Mouse (Mus musculus) brain, adult 2 months (tissue): ENCODE measurements around the gene Inpp5a.

Source experiments
- DNase-seq: peaks from one replicate; pipeline ENCODE4 v3.0.0; 2011; ENCODE audit warnings: low read depth, low spot score

Gene Inpp5a

DNA sequence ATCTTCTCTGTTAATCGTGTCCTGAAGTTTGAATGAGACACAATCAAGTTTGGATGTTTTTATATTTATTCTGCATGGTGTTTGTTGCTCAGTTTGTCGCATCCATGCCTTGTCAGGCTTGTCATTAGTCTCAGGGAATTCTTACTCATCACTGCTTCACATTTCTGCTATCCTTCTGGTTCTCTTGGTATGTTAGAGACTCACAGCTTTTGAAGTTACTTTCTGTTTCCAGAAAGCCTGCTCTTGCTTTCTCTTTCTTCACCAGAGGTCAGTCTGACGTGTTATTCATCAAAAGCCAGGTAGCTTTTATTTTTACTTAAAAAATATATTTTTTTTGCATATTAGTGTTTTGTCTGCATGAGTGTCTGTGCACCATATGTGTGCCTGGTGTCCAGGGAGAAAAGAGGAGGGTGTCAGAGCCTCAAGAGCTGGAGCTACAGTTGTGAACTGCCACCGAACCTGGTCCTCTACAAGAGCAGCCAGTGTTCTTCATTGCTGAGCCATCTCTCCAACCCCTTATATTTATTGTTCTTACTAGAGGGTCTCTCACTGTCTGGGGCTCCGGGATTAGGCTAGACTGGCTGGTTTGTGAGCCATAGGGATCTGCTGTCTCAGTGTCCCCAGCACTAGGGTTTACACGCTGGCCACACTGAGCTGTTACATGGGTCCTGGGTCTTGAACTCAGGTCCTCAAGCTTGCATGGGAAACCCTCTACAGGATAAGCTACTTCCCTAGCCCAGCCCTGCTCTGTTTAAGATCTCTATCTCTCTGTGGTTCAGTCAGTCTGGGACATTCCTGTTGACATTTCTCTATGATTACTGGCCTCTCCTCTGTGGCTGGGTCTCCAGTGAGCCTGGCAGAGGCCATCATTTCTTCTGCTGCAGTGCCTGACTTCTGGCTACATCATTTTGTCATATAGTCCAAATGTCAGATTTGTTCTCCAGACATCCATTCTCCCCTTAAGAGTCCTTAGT lies 51.3 kb downstream of the Inpp5a start:
- DNase-seq = no peak

- peak; percentile 53 for DNase-seq
These were observed 52.1 kb downstream of the Inpp5a start for GRCm38 (mm10) chr7:139441022-139441421.

GRCm38 (mm10) chr7:139441761-139442211 lies 52.9 kb downstream of the Inpp5a start:
- peak; percentile 50 for DNase-seq

DNA sequence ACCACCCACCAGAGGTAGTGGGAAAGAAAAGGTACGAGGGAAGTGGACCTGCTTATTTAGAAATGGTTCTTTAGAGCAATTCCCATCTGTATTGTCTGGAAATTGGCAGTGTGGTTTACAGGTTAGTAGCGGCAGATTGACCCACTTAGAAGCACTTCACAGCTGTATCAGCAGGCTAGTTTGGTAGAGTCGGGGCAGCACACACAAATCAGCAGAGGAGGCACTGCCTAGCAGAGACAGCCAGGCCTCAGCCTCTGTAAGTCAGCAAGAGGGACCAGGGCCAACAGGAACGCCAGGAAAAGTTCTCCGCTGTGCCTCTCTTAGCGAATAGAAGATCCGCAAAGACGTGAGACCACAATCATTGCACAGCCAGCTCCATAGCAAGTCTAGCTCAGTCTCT lies 56.7 kb downstream of the Inpp5a start:
- DNase-seq = no peak

DNA sequence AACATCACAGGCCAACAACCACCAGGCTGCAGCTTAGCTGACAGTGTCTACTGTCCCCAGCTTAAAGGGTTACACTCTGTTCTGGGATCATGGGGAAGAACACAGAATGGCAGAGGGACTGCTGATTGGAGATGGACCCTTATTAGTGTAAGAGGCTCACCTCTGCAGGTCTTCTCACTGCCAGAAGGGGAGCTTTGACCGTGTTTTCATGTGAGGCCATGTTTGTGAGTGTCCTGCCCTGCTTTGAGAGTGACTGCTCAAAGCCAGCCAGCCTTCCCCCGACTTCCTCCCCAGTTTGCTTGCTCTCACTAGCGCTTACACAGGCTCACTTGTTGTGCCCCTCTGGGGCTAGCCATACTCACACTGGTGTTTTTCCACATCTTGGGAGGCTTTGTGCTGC lies 58.5 kb downstream of the Inpp5a start:
- no peak for DNase-seq

GRCm38 (mm10) chr7:139450186-139450998 lies 61.5 kb downstream of the Inpp5a start:
- peak; percentile 83 for DNase-seq

DNA sequence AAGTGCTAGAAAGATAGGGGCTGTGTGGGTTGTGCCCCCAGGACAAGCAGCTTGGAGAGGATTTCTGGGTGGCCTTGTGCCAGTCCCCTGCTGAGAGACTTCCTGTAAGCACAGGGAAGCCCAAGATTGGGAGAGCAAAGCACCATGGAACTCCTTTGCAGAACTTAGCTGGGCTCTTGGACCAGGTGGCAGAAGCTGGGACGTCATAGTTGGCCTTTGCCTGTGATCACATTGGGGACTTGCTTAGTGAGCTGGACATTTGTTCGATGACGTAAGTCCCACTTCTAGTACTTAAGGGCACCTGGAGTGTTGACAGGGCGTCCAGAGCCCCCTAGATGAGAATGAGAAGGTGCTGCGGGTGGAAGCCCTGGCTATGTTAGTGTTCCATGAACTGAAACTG lies 62.8 kb downstream of the Inpp5a start:
- peak; percentile 57 for DNase-seq

DNA sequence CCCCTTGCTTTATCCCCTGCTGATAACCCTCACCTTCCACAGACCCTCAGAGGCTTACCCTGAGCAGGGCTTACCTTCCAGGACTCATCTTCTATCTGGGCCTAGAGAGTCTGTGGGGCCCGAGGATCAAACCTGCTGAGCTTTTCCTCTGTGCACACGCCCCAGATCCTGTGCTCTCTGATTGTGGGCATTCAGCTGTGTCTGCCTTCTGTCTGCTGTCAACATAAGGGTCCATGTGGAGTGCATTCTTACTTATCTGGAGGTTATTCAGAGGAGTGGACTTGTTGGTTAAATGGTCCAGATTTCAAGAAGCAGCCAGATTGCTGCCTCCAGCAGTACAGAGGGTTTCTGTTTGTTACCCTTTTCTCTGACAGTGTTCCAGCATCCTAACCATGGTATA lies 63.3 kb downstream of the Inpp5a start:
- DNase-seq = no peak

DNA sequence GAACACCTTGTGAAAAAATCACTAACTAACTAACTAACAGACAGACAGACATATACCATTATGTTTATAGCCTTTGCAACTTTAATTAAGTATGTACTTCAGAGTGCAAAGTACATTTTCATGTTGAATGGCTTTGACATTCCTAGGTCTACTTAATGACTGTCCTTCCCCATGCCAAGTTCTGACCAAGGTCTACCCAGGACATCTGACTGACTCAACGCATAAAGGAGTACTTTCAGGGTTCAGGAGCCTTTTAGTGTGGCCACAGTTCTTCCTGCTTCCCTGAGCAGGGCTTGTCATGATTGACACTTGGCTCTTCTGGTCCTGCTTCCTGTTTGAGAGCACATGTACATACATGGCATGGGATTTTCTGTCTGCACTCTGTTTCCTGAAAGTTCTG lies 64.3 kb downstream of the Inpp5a start:
- DNase-seq = no peak

- DNase-seq = peak; percentile 60
These were observed 65.4 kb downstream of the Inpp5a start for GRCm38 (mm10) chr7:139454285-139454684.

DNA sequence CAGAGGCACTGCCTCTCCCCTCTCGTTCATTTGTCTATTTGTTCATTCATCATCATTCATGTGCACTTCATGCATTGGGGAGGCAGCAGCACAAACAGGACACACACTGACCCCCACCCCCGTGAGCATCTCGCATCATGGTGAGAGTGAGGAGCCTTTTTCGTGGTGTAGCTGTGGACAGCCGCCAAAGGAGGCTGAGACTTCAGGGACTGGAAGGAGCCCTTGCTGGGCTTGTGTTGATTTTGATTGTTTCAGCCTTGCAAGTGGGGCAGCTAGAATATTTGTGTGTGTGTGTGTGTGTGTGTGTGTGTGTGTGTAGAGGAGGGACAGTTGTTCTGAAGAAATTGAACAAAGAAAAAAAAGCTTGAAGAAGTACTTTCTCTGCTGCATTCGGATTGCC lies 67.8 kb downstream of the Inpp5a start:
- DNase-seq = no peak

GRCm38 (mm10) chr7:139461344-139461743 lies 72.4 kb downstream of the Inpp5a start:
- no peak for DNase-seq

- DNase-seq = no peak
These were observed 73.2 kb downstream of the Inpp5a start for GRCm38 (mm10) chr7:139462142-139462541.

DNA sequence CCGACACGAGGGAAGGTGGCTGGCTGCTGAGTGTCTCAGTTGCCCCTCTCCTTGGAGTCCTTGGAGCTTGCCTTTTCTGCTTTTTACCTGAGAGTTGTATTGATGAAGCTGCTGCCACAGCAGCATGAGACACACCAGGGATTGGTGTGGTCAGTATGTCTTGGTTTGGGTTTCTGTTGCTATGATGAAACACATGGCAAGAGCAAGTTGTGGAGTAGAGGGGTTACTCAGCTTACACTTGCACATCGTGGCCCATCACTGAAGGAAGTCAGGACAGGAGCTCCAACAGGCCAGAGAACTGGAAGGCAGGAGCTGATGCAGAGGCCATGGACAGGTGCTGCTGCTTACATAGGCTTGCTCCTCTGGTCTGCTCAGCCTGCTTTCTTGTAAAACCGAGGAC lies 76.6 kb downstream of the Inpp5a start:
- no peak for DNase-seq

- DNase-seq = no peak
These were observed 77.7 kb downstream of the Inpp5a start for GRCm38 (mm10) chr7:139466484-139467176.

DNA sequence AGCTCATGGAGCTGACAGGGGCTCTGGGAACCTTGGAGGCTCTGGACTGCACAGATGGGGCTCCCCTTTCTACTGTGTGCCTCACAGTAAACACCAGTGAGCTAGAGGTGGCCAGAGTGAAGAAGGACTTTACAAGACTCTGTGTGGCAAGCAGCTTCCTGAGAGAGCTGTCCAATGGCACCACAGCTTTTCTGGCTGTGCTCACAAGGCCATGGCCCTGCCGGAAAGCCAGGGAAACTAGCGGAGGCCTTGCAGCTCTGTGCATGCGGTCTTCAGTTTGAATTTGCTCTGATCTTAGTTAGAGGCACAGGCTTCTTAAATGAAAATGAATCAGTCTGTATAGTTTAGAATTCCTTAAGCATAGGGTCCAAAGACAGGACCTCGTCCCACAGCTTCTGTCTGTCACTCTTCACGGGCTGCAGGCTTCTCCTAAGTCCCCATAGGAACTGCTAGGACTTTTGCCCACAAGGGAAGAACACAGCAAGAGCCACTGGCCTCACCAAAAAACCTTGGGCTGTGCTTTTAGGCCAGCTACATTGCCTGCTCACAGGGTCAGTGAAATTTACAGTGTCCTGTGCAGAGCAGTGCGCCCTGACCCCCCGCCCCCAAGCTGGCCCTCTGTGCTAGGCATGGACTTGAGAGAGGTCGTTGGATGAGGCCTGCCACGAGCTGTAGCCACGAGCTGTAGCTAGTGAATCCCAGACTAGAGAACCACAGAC lies 78.4 kb downstream of the Inpp5a start:
- DNase-seq = no peak

- peak; percentile 92 for DNase-seq
These were observed 79.0 kb downstream of the Inpp5a start for GRCm38 (mm10) chr7:139467896-139468279.

DNA sequence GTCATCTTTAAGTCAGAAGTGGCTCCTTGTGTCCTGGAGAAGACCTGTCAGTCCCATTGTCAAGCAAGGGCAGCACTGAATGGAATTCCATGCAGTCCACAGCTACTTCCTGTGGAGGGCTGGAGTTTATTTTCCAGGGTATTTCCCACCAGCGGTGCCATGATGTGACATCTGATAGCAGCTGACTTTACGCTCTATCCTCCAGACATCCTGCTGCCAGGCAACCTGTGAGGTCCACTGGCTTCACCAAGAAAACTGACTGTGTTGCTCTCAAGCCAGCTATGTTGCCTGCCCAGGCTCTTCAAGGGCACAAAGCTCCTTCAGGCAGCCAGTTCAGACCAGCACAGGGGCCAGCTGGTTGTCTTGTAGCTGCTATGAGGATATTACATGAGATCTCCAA lies 79.5 kb downstream of the Inpp5a start:
- DNase-seq = peak; percentile 27

GRCm38 (mm10) chr7:139469457-139469856 lies 80.5 kb downstream of the Inpp5a start:
- peak; percentile 75 for DNase-seq

DNA sequence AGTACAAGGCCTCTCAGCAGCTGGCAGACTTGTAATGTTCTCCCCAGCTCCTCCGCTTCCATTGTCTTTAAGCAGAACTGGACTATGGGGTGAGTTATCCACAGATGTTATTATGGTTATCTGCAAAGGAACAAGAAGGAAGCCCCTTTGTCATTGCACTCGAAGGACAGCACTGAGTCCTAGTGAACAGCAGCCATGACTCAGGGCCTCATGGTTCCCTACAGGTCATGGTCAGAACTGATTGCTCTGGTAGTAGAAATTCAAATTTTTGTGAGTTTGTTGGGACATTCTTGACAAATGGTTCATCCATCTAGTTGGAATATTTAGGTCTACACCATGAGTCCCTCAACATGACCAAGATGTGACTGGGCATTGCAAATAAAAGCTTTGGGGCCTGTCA lies 81.6 kb downstream of the Inpp5a start:
- no peak for DNase-seq

DNA sequence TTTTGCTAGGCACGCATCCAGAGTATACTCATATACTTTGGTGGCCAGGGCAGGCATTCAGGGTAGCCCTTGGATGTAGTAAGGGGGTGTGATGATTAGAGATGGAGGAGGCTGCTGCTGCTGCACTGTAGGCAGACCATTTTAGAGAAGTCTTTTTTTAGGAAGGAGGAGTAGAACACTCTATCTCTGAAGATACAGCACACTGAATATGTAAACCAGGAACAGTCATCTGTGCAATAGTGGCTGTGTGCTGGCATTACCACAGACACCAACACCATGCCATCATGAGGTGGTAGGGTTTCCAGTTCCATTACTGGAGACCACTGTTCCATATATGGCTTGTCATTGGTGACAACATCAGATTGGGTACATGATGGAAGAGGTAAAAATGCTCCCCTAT lies 83.1 kb downstream of the Inpp5a start:
- peak; percentile 39 for DNase-seq
